Mouse (Mus musculus) retina, embryonic 14.5 days (tissue): Measurements from ENCODE around the gene Sf3a3.

ENCODE experiments used
- DNase-seq: peaks from one replicate; pipeline ENCODE4 v3.0.0-alpha.2; 2015; ENCODE audit warnings: low spot score

Gene Sf3a3

DNA sequence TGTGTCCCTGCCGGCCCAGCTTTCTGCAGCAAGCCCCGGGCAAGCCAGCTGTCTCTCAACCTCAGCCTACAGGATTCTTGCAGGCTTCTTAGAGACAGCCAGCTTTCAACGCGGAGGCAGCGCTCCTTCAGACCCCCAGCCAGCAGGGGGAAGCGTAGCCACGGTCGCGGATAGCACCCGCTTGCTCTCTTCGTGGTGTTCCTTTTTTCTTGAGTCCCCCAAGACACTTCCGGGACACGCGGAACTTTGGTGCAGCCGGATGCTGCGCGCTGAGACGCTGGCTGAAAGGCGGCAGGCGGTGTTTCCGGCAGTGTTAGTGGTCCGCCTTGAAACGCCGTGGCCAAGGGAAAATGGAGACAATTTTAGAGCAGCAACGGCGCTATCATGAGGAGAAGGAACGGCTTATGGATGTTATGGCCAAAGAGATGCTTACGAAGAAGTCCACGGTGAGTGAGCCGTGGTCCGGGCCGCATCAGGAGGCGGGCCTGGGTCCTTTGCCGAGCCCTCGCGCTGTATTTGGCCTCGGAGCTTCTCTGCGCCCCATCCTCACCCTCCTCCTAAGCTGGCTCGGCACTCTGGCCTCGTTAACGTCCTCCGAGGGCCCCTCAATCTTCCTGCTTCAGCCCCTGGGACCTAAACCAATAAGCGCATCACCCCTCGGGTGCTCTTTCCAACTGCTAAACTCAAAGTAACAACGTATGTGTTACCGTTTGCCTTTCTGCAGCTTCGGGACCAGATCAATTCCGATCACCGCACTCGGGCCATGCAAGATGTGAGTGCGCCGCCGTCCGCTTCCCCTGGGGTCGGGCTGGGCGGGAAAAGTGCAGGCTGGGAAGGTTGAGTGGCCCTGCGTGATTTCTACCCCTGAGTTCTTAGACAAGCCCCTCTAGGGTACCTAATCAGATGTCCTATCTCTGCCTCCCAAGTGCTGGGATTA is at the start of gene Sf3a3:
Gene Sf3a3, plus strand, starts transcription at position 232 of the 937 bp plus-strand sequence.
- DNase-seq, result peak; percentile 99

- no peak for DNase-seq
Observed at GRCm38 (mm10) chr4:124667476-124668033, 47.0 kb upstream of the Sf3a3 start.

DNA sequence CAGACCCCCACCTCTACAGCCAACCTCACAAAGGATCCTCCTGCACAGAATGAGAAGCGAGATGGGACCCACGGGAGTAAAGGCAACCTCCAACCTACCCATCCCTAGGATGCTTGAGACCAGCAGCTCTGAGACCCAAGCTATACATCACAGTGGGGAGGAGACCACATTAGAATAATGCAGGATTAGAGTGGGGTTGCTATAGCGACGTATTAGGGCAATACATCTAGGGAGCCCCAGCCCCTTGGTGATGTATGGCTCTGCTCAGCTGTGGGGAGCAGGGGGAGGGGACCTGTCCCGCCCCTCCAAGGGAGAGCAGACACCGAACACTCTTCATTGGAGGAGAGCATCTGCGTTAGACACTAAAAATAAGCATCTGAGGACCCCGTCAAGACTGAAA is 46.5 kb upstream of the Sf3a3 start:
- peak; percentile 75 for DNase-seq

- no peak for DNase-seq
Observed at GRCm38 (mm10) chr4:124670232-124670631, 44.3 kb upstream of the Sf3a3 start.

GRCm38 (mm10) chr4:124671583-124671982 is 43.0 kb upstream of the Sf3a3 start:
- DNase-seq, result no peak

GRCm38 (mm10) chr4:124672347-124673320 is 41.9 kb upstream of the Sf3a3 start:
- DNase-seq, result peak; percentile 66

DNA sequence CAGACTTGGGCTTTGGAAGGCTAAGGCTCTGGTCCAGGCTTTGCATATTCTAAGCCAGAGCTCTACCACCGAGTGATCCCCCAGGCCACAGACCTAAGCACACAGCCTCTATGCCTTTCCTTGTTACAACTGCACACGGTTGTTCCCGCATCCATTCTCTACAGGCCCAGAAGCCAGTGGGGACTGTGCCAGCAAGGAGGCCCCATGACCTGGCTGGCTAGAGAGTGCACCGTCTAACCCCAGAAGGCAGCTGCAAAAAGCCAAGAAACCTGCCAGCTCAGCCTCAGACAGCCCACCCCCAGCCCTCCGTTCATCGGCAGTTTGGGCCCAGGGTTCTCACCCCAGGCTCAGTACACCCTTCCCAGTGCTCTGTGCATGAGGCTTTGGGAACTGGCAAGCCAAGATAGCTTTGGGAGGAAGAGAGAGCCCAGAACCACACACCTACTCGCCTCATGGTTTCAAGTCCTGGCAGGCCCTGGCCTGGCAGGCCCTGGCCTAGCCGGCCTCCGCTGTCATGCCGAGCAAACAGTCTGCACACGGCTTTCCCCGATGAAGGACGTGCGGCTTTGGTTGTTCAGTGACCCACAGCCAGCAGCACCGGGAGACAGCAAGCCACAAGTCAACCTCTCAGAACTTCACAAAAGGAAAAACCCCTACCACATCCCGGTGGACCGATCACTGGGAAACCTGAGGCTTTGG is 40.1 kb upstream of the Sf3a3 start:
- no peak for DNase-seq

- DNase-seq, result peak; percentile 95
Observed at GRCm38 (mm10) chr4:124675037-124675436, 39.5 kb upstream of the Sf3a3 start.

GRCm38 (mm10) chr4:124675958-124676357 is 38.6 kb upstream of the Sf3a3 start:
- DNase-seq, result no peak

DNA sequence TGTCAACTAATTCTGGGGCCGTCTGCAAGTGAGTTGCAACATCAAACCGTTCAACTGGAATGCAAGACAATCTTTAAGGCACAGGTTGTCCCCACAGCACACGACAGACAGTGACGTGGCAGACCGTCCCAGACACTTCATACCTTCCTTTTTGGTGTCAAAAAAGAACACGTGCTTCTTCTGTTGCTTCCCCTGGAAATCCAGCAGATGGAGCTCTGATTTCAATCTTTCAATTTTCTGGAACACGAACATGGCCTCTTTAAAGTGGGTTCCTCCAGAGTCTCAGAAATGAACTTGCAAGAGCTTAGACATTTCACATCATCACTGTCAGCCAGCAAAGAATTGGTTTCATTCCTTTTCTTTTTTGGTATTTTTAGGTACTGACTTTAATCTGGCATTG is 32.3 kb upstream of the Sf3a3 start:
- peak; percentile 65 for DNase-seq

DNA sequence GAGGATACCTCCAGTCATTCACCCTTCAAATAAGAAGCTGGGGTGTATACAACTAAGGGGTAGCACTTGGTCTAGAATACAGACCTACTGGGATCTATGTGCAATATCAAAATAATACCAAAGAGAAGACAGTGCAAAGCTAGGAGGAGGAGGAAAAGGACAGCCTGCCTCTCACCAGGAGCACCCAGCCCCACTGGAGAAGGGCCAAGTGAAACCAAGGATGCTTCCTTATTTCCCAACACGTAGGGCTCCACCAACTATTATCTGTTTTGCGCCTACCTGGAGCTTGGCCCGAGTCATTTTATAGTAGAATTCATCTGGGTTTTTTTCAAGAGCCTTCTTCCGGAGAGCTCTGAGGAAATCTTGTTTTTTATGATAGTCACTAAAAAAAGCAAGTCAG is 31.1 kb upstream of the Sf3a3 start:
- no peak for DNase-seq

DNA sequence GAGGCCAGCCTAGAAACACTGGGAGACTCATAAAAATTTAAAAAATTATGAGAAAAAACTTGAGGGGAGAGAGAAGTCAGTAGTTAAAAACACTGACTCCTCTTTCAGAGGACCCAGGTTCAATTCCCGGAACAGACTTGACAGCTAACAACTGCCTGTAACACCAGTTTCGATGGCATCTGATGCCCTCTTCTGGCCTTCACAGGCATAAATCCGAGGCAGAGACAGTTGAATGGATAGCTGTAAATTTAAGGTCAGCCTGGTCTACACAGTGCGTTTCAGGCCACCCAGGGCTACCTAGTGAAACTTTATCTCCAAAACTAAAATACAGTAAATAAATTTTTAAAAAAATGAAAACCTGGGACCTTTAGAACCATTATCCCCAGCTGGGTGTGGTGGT is 29.6 kb upstream of the Sf3a3 start:
- no peak for DNase-seq

GRCm38 (mm10) chr4:124685453-124685852 is 29.1 kb upstream of the Sf3a3 start:
- no peak for DNase-seq

DNA sequence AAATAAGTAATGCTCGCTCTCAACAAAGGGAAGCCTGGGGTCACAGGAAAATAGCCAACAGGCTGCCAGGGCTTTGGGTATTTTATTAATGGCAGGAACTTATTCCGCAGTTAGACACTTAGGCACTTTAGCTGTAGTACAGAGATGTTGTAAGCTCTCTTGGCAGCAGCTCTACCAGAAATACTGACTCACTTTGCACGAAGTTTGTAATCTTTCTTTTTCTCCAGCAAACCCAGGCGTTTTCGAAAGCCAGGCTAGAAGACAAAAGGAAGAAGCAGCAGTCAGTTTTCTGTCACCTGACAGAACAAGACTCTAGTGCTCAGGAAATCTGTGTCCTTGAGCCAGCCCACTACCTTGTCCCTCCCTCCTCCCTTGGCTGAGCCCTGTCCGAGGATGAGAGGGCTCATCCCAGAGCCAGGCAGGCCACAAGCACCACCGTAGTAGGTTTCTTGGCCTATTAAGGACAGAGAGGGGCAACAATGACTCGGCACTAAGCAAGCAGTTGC is 28.6 kb upstream of the Sf3a3 start:
- no peak for DNase-seq

DNA sequence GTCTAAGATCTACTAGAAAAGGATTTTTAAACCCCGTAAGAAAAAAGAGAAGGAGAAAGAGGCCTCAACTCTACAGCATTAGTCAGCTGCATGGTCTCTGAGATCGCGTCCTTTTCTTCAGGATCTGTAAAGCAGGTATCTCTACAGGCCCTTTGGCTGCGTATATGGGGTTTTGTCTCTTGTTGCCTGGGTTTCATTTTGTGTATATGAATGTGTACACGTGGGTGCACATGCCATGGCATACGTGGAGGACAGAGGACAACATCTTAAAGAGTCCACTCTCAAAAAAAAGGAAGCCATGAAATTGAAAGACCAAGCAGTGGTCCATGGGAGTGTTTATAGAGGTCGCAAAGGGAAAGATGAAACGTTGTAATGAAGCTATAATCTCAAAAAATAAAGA is 23.1 kb upstream of the Sf3a3 start:
- DNase-seq, result no peak

DNA sequence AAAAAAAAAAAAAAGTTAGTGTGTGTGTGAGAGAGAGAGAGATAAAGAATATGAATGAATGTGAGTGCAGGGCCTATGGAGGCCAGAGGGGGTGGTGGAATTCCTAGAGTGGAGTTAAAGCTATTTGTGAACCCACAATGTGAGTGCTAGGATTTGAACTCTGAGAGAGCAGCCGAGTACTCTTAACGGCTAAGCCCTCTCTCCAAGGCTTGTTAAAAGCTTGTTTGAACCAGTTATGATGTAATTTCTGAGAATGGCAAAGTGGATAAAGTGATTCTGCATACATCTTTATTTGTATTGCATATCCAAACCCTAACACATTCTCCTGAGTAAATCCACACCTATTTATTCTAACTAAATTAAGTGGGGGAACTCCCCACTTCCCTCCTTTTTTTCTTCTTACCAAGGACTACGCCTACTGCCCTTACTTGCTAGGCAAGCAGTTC is 22.1 kb upstream of the Sf3a3 start:
- DNase-seq, result no peak

- peak; percentile 92 for DNase-seq
Observed at GRCm38 (mm10) chr4:124693135-124693894, 21.3 kb upstream of the Sf3a3 start, which contains the start of gene Utp11. Gene Utp11, minus strand, starts transcription at chr4:124693600.

- no peak for DNase-seq
Observed at GRCm38 (mm10) chr4:124694572-124694971, 20.0 kb upstream of the Sf3a3 start.

DNA sequence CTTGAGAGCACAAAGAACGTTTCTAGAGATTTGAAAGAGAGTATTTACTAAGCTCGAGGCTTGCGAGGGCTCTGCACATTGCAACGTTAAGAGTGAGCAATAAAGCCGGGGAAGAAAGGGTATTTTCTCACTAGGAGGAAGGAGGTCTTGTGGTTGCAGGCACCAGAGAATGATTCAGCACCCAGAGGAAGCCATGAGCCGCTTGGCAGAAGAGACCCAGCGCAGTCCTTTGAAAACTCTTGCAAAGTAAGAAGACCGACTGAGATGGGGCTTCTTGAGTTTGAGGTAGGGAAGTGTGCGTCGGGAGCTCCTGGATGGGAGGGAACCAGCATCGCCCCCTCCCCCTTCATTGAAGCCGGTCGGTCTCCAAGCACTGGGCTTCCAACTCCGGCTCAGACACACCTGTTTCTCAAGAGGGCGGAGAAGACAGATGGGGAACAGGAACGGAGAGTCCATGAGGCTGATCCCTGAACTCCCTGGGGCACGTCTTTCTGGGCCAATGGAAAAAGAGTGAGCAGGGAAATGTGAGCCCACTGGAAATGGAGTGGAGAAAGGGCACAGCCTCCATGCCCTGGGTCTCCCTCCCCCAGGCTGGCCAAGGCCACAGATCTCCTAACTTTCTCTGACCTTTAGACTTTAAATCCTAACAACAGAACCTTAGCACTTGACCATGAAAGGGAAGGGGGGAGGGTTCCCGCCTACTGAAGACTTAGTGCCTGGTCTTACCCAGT is 18.6 kb upstream of the Sf3a3 start:
- no peak for DNase-seq

GRCm38 (mm10) chr4:124699791-124700190 is 14.8 kb upstream of the Sf3a3 start:
- no peak for DNase-seq
